Mouse (Mus musculus) heart, adult 2 months (tissue): ENCODE measurements around the gene Dnhd1. TPM values are rescaled to one million over a fixed set of nuclear protein-coding genes. Genes with fewer than 3 reads are reported as not detected.

Experiments used
- DNase-seq, 2 experiments: peaks; one replicate each; pipeline ENCODE4 v3.0.0; 2021
- H3K27ac ChIP-seq: fragments of 200-600 bp; 2 replicates; pipeline ENCODE4 v1.8.1; 2022
- H3K27me3 ChIP-seq: fragments of 200-500 bp; 2 replicates; pipeline ENCODE4 v1.6.1; 2012; ENCODE audit warnings: mild to moderate bottlenecking, low read length, inconsistent platforms, mixed read lengths; ENCODE audit not compliant: control insufficient read depth, insufficient read depth
- H3K36me3 ChIP-seq: fragments of 200-500 bp; 2 replicates; pipeline ENCODE4 v1.6.1; 2012; ENCODE audit warnings: low read length, inconsistent platforms; ENCODE audit not compliant: control insufficient read depth, insufficient read depth
- H3K4me1 ChIP-seq: fragments of 200-500 bp; 2 replicates; pipeline ENCODE4 v1.6.1; 2011; ENCODE audit warnings: low read length; ENCODE audit not compliant: control insufficient read depth, insufficient read depth
- H3K4me3 ChIP-seq: fragments of 200-600 bp; 2 replicates; pipeline ENCODE4 v1.8.1; 2022
- H3K79me2 ChIP-seq: fragments of 200-500 bp; replicated peaks from 2 replicates; pipeline ENCODE4 v1.6.1; 2012; ENCODE audit warnings: mild to moderate bottlenecking, inconsistent platforms, low read length, moderate library complexity, mixed read lengths; ENCODE audit not compliant: control insufficient read depth, insufficient read depth
- H3K9ac ChIP-seq: fragments of 200-500 bp; 2 replicates; pipeline ENCODE4 v1.6.1; 2012; ENCODE audit warnings: low read depth, mild to moderate bottlenecking, control low read depth, inconsistent platforms, low read length, mixed read lengths
- CTCF ChIP-seq: fragments of 200-600 bp; IDR thresholded peaks from 2 replicates; pipeline ENCODE4 v1.8.1; 2022; ENCODE audit warnings: antibody characterized with exemption, mild to moderate bottlenecking, moderate library complexity
- EP300 ChIP-seq: fragments of 200-500 bp; IDR thresholded peaks from 2 replicates; pipeline ENCODE4 v1.6.1; 2011; ENCODE audit warnings: low read depth, low read length, control low read depth; ENCODE audit not compliant: insufficient read depth
- POLR2A ChIP-seq: fragments of 200-500 bp; IDR thresholded peaks from 2 replicates; pipeline ENCODE4 v1.6.1; 2011; ENCODE audit warnings: mild to moderate bottlenecking, low read depth, low read length, control low read depth; ENCODE audit not compliant: insufficient read depth
- WGBS: fragments of 180-500 bp; shearing (Covaris S2); methylation state at CpG from one replicate; pipeline ENCODE4 v1.1.7; 2018; 5-methylcytosine and 5-hydroxymethylcytosine counted together
- intact Hi-C: fragments of 180-260 bp; cut with DNase I; formaldehyde crosslinking; loops from one replicate; pipeline ENCODE4 v1.15.1; 2025
- long read RNA-seq: library from polyadenylated mRNA; stranded (forward); transcript quantifications from one replicate; pipeline ENCODE4 v2.0.0, GENCODE M21; 2021
- polyA plus RNA-seq: library from polyadenylated mRNA; depleted of rRNA; stranded (reverse); fragments of >200 nt; gene quantifications from 2 replicates; pipeline ENCODE4 v1.2.3, GENCODE M21; 2012; rRNA removed
- total RNA-seq, 2 experiments: library from RNA; stranded (reverse); gene quantifications; 2 replicates each; pipeline ENCODE4 v1.2.3; 2021

The Dnhd1 gene
- total RNA-seq (under 1 TPM; 0.14 to 0.29 TPM), polyA plus RNA-seq (1.1 and 1.3 TPM in 2 replicates)
- long read RNA-seq = 0 reads

- 0 out of 2 replicates have a peak, but pooled peaks have one; percentile 5 for TF ChIP-seq EP300
- peak; percentile 54 for TF ChIP-seq CTCF
- TF ChIP-seq POLR2A = 0 out of 2 replicates have a peak, but pooled peaks have one; percentile 37
- intact Hi-C loops = loop anchor here (2.0 kb wide), 1 partner anchor 70 kb away; the partner anchor contains the start of gene Apbb1
- peak within 1 kb of the TSS; percentile 79 for H3K27ac ChIP-seq
- no peaks in the 10 kb centered on the region for H3K27me3 ChIP-seq
- H3K36me3 ChIP-seq = no peaks in the 10 kb centered on the region
- H3K9ac ChIP-seq = peak within 1 kb of the TSS; percentile 74
- DNase-seq = peak; percentile 83 to 85
- no peaks in the 10 kb centered on the region for H3K4me1 ChIP-seq
- no peaks in the 10 kb centered on the region for H3K79me2 ChIP-seq
- peak within 1 kb of the TSS; percentile 42 for H3K4me3 ChIP-seq
- 2% methylated on average over 17 of the region's 17 CpGs for WGBS
Observed at GRCm38 (mm10) chr7:105650639-105651435, at the start of gene Dnhd1. Dnhd1 (plus strand) TSS chr7:105650827.

GRCm38 (mm10) chr7:105602860-105603623 lies 47.6 kb upstream of the Dnhd1 start:
- Histone ChIP-seq H3K4me3 (no peak overlapping the region), H3K4me1 (peaks cover 1% of the 10 kb centered on the region; the same call in 1 of the 2 replicates), H3K36me3 (no peaks in the 10 kb centered on the region), H3K27me3 (no peaks in the 10 kb centered on the region), H3K9ac (no peak overlapping the region), H3K27ac (no peak overlapping the region), H3K79me2 (no peaks in the 10 kb centered on the region)
- DNase-seq = peak; percentile 72 to 75
- 40% methylated on average over 9 of the region's 9 CpGs for WGBS
- intact Hi-C loops = loop anchor here (1.0 to 10.0 kb wide), 3 partner anchors 48 to 188 kb away; partner anchors contain the start of gene Smpd1
- TF ChIP-seq POLR2A = no peak
- peak; percentile 85 for TF ChIP-seq CTCF
- 0 out of 2 replicates have a peak, but pooled peaks have one; percentile 37 for TF ChIP-seq EP300

- intact Hi-C loops = loop anchor here (10.0 kb wide), 1 partner anchor 194 kb away; no protein-coding TSS in a partner anchor
- H3K4me1 ChIP-seq = no peaks in the 10 kb centered on the region
- no peak for DNase-seq
- no peaks in the 10 kb centered on the region for H3K27me3 ChIP-seq
- 83% methylated on average over 3 of the region's 3 CpGs for WGBS
- TF ChIP-seq CTCF (no peak), EP300 (no peak), POLR2A (no peak)
- H3K79me2 ChIP-seq = no peaks in the 10 kb centered on the region
- no peak overlapping the region for H3K9ac ChIP-seq
- H3K27ac ChIP-seq = no peak overlapping the region
- no peak overlapping the region for H3K4me3 ChIP-seq
- H3K36me3 ChIP-seq = no peaks in the 10 kb centered on the region; the same call in 1 of the 2 replicates
Observed at GRCm38 (mm10) chr7:105608467-105608866, 42.2 kb upstream of the Dnhd1 start.

GRCm38 (mm10) chr7:105611767-105612166 lies 38.9 kb upstream of the Dnhd1 start:
- no peak for DNase-seq
- Histone ChIP-seq H3K27ac (no peak overlapping the region), H3K79me2 (no peaks in the 10 kb centered on the region), H3K9ac (no peak overlapping the region), H3K4me1 (peaks cover 3% of the 10 kb centered on the region), H3K27me3 (no peaks in the 10 kb centered on the region), H3K4me3 (no peak overlapping the region), H3K36me3 (peaks cover 5% of the 10 kb centered on the region)
- no peak for TF ChIP-seq POLR2A
- TF ChIP-seq EP300 = no peak
- TF ChIP-seq CTCF = no peak
- intact Hi-C loops = no loop called here
- WGBS = 85% methylated on average over 1 of the region's 1 CpGs

- Histone ChIP-seq H3K36me3 (peaks cover 5% of the 10 kb centered on the region), H3K4me3 (no peak overlapping the region), H3K27ac (no peak overlapping the region), H3K4me1 (peaks cover 3% of the 10 kb centered on the region), H3K9ac (no peak overlapping the region), H3K27me3 (no peaks in the 10 kb centered on the region), H3K79me2 (no peaks in the 10 kb centered on the region)
- DNase-seq = no peak
- intact Hi-C loops = no loop called here
- 91% methylated on average over 1 of the region's 1 CpGs for WGBS
- TF ChIP-seq CTCF = no peak
- no peak for TF ChIP-seq EP300
- TF ChIP-seq POLR2A = no peak
Observed at GRCm38 (mm10) chr7:105614400-105614799, 36.2 kb upstream of the Dnhd1 start.
